Mouse (Mus musculus): ENCODE data around the gene Chrna7. TPM values are rescaled to one million over a fixed set of nuclear protein-coding genes. Genes with fewer than 3 reads are reported as not detected.

The Chrna7 gene
- polyA plus RNA-seq, 1 experiment from 2014 or later: 0.41 TPM

DNA sequence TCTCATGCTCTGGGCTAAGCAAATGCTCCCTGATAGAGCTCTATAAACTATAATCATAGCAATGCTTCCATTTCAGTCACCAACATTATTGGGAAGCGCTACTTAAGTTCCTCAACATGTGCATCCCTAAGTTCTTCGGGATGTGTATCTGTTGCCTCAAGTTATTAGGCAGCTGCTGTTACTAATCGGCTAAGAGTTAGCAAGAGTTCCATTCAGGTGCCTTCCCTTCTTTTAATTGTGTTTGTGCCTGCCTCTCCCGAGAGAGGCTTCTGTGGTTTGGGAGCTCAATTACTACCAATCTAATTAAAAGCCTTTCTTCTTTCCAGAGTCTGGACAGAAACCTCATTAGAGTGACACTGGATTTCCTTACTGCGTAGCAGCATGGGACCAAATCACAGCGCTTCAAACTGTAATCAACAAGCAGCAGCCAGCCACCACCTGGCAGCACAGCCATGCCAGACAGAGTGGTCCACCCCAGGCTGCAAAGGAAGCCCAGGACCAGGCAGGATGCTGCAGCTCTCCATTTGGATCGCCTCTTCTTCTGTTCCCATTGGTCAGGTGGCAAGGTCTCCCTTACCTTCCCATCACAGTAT is 50.0 kb downstream of the Chrna7 start:
- Histone ChIP-seq H3K9me3 (ENCODE audit: control insufficient read depth, low read length) (no peaks in the 10 kb centered on the region), H3K4me2 (replicated peaks; ENCODE audit: low read depth) (no peak overlapping the region), H3K4me3 (ENCODE audit: low read depth, low read length) (no peak overlapping the region), H3K27me3 (ENCODE audit: control insufficient read depth, insufficient read depth, low read length) (no peaks in the 10 kb centered on the region), H3K36me3 (ENCODE audit: control insufficient read depth, insufficient read depth, low read length) (no peaks in the 10 kb centered on the region), H3K27ac (replicated peaks) (no peak overlapping the region), H3K9ac (ENCODE audit: low read length) (no peak overlapping the region), H3K4me1 (replicated peaks; ENCODE audit: control insufficient read depth, insufficient read depth) (no peaks in the 10 kb centered on the region)
- ATAC-seq (ENCODE audit: low FRiP score, low TSS enrichment) (no peak), DNase-seq (ENCODE audit: low spot score) (no peak)
- WGBS: 77% methylated on average over 7 of the region's 7 CpGs
- no peak for TF ChIP-seq EP300 (optimal IDR thresholded peaks at IDR 0.05)
- TF ChIP-seq CTCF (IDR thresholded peaks at IDR 0.05; ENCODE audit: low read depth): no peak

DNA sequence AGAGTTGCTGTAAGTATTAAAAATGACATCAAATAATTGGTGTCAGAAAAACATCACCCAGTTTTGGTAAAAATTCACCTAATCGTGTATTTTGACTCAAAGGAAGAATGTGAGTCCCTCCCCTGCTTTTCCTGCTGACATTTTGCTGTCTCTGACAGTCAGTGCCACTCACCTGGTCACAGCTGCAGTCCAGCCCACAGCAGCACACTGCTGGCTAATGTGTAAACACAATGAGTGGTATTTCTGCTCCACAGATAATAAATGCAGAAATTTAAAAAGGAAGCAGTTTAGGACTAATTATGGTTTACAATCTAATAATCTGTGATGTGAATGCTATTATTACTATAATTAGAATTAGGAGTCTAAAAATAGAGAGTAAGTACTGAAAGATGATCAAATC is 59.1 kb downstream of the Chrna7 start:
- ATAC-seq (ENCODE audit: low FRiP score, low TSS enrichment) (no peak), DNase-seq (ENCODE audit: low spot score) (no peak)
- no peak overlapping the region for H3K4me3 ChIP-seq (ENCODE audit: low read depth, low read length)
- no peaks in the 10 kb centered on the region for H3K36me3 ChIP-seq (ENCODE audit: control insufficient read depth, insufficient read depth, low read length)
- WGBS: 53% methylated on average over 1 of the region's 1 CpGs
- H3K4me2 ChIP-seq (replicated peaks; ENCODE audit: low read depth): no peak overlapping the region
- no peaks in the 10 kb centered on the region for H3K27me3 ChIP-seq (ENCODE audit: control insufficient read depth, insufficient read depth, low read length)
- H3K9me3 ChIP-seq (ENCODE audit: control insufficient read depth, low read length): no peaks in the 10 kb centered on the region
- no peak overlapping the region for H3K9ac ChIP-seq (ENCODE audit: low read length)
- no peak for TF ChIP-seq CTCF (IDR thresholded peaks at IDR 0.05; ENCODE audit: low read depth)
- no peak for TF ChIP-seq EP300 (optimal IDR thresholded peaks at IDR 0.05)
- H3K4me1 ChIP-seq (replicated peaks; ENCODE audit: control insufficient read depth, insufficient read depth): no peaks in the 10 kb centered on the region
- H3K27ac ChIP-seq (replicated peaks): no peak overlapping the region

- H3K36me3 ChIP-seq (ENCODE audit: control insufficient read depth, insufficient read depth, low read length): no peaks in the 10 kb centered on the region
- H3K27me3 ChIP-seq (ENCODE audit: control insufficient read depth, insufficient read depth, low read length): no peaks in the 10 kb centered on the region
- no peak overlapping the region for H3K9ac ChIP-seq (ENCODE audit: low read length)
- no peak overlapping the region for H3K4me2 ChIP-seq (replicated peaks; ENCODE audit: low read depth)
- no peaks in the 10 kb centered on the region for H3K9me3 ChIP-seq (ENCODE audit: control insufficient read depth, low read length)
- 60% methylated on average over 3 of the region's 3 CpGs for WGBS
- ATAC-seq (ENCODE audit: low FRiP score, low TSS enrichment) (no peak), DNase-seq (ENCODE audit: low spot score) (no peak)
- TF ChIP-seq CTCF (IDR thresholded peaks at IDR 0.05; ENCODE audit: low read depth) (no peak), EP300 (optimal IDR thresholded peaks at IDR 0.05) (no peak)
- H3K4me1 ChIP-seq (replicated peaks; ENCODE audit: control insufficient read depth, insufficient read depth): no peaks in the 10 kb centered on the region
- H3K27ac ChIP-seq (replicated peaks): no peak overlapping the region
- H3K4me3 ChIP-seq (ENCODE audit: low read depth, low read length): no peak overlapping the region
Observed at GRCm38 (mm10) chr7:63148740-63149139, 63.6 kb downstream of the Chrna7 start.

DNA sequence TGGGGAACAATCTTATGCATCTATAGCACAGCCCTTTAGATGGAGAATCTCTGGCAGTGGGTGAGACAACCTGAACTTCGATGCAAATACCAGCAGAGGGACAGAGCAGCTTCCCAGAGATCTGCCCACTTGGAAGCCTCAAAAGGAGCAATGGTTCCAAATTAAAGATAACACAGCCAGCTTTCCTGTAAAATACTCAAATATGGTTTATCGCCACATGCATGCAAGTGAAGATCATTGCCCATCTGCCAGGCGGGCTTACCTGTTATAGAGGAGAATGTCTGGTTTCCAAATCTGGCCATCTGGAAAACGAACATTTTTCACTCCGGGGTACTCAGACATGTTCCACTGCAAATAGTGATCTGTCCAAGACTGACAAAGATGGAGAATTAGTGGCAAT is 64.0 kb downstream of the Chrna7 start:
- Histone ChIP-seq H3K4me1 (replicated peaks; ENCODE audit: control insufficient read depth, insufficient read depth) (no peaks in the 10 kb centered on the region), H3K4me2 (replicated peaks; ENCODE audit: low read depth) (no peak overlapping the region), H3K27ac (replicated peaks) (no peak overlapping the region), H3K4me3 (ENCODE audit: low read depth, low read length) (no peak overlapping the region), H3K9me3 (ENCODE audit: control insufficient read depth, low read length) (no peaks in the 10 kb centered on the region), H3K36me3 (ENCODE audit: control insufficient read depth, insufficient read depth, low read length) (no peaks in the 10 kb centered on the region), H3K27me3 (ENCODE audit: control insufficient read depth, insufficient read depth, low read length) (no peaks in the 10 kb centered on the region), H3K9ac (ENCODE audit: low read length) (no peak overlapping the region)
- 84% methylated on average over 5 of the region's 5 CpGs for WGBS
- DNase-seq (ENCODE audit: low spot score) (no peak), ATAC-seq (ENCODE audit: low FRiP score, low TSS enrichment) (no peak)
- no peak for TF ChIP-seq EP300 (optimal IDR thresholded peaks at IDR 0.05)
- no peak for TF ChIP-seq CTCF (IDR thresholded peaks at IDR 0.05; ENCODE audit: low read depth)

DNA sequence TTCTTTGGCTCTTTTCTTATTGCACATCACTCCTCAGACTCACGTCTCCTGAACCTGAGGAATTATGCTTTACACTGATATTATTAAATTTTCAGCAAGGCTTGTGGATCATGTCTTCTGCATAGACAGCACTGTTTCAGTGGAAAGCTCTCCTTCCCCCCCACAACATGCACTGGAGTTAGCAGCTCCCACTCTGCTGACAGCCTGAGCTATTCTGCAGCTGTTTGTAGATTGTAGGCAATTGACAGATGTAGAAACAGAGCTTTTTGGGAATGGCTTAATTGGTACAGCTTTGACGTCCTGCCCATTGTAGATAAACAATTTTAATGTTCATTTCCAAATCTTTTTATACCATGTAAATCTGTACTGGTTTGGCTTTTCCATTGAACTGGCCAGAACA is 89.8 kb downstream of the Chrna7 start:
- H3K4me2 ChIP-seq (replicated peaks; ENCODE audit: low read depth): no peak overlapping the region
- no peak for ATAC-seq (ENCODE audit: low FRiP score, low TSS enrichment)
- H3K27ac ChIP-seq (replicated peaks): no peak overlapping the region
- TF ChIP-seq CTCF (IDR thresholded peaks at IDR 0.05; ENCODE audit: low read depth) (no peak), EP300 (optimal IDR thresholded peaks at IDR 0.05) (no peak)
- WGBS: 24% methylated on average over 2 of the region's 2 CpGs
- no peaks in the 10 kb centered on the region for H3K36me3 ChIP-seq (ENCODE audit: control insufficient read depth, insufficient read depth, low read length)
- H3K27me3 ChIP-seq (ENCODE audit: control insufficient read depth, insufficient read depth, low read length): no peaks in the 10 kb centered on the region
- DNase-seq (ENCODE audit: low spot score): no peak
- no peak overlapping the region for H3K9ac ChIP-seq (ENCODE audit: low read length)
- no peaks in the 10 kb centered on the region for H3K4me1 ChIP-seq (replicated peaks; ENCODE audit: control insufficient read depth, insufficient read depth)
- H3K4me3 ChIP-seq (ENCODE audit: low read depth, low read length): no peak overlapping the region
- no peaks in the 10 kb centered on the region for H3K9me3 ChIP-seq (ENCODE audit: control insufficient read depth, low read length)

GRCm38 (mm10) chr7:63113671-63114070 is 98.7 kb downstream of the Chrna7 start:
- Histone ChIP-seq H3K27ac (replicated peaks) (no peak overlapping the region), H3K4me3 (ENCODE audit: low read depth, low read length) (no peak overlapping the region), H3K4me2 (replicated peaks; ENCODE audit: low read depth) (no peak overlapping the region), H3K9me3 (ENCODE audit: control insufficient read depth, low read length) (no peaks in the 10 kb centered on the region), H3K9ac (ENCODE audit: low read length) (no peak overlapping the region), H3K4me1 (replicated peaks; ENCODE audit: control insufficient read depth, insufficient read depth) (no peaks in the 10 kb centered on the region), H3K36me3 (ENCODE audit: control insufficient read depth, insufficient read depth, low read length) (no peaks in the 10 kb centered on the region), H3K27me3 (ENCODE audit: control insufficient read depth, insufficient read depth, low read length) (no peaks in the 10 kb centered on the region)
- TF ChIP-seq EP300 (optimal IDR thresholded peaks at IDR 0.05): no peak
- TF ChIP-seq CTCF (IDR thresholded peaks at IDR 0.05; ENCODE audit: low read depth): no peak
- no peak for DNase-seq (ENCODE audit: low spot score)
- ATAC-seq (ENCODE audit: low FRiP score, low TSS enrichment): no peak
- WGBS: 35% methylated on average over 2 of the region's 2 CpGs
